Mouse (Mus musculus) embryo, embryonic 11 days (tissue): ENCODE data around the gene Calml3.
"Not testable (repeated sequence)": the region's sequence is repeated elsewhere in the genome, so short reads cannot be mapped to it uniquely, and the experiment has no call there.

ENCODE experiments used
- DNase-seq: peaks from one replicate; pipeline ENCODE4 v3.0.0-alpha.2; 2015

The Calml3 gene

GRCm38 (mm10) chr13:3804186-3804585 lies at the start of gene Calml3:
Gene Calml3 (minus strand): TSS chr13:3804316.
- no peak for DNase-seq

- no peak for DNase-seq
These were observed 46.2 kb upstream of the Calml3 start for GRCm38 (mm10) chr13:3850330-3850729.

GRCm38 (mm10) chr13:3840662-3841061 lies 36.5 kb upstream of the Calml3 start:
- not testable (repeated sequence) for DNase-seq

DNA sequence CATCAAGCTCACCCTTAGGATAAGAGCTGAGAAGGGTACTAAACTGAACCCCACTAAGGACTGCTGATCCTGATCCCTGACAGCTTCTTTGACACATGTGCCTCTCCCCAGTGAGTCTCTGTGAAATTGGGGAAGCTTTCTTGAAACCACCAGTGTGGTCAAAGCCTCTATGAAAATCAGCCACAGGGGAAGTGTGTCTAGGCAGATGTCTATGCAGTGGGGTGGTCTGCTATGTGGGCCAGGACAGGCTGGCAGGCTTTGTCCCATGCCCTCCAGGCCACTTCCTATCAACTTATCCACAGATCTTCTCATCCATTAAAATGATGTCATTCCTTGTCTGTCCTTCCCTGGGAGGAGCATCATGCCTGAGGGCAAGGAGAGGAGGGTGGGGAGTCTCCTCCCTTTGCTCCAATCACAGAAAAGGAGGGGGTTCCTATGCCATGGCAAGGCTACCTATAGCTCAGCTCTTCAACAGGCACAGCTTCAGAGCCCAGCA lies 33.2 kb upstream of the Calml3 start, which contains the start of gene Calm4:
Calm4 (plus strand) TSS at position 446 of the 496 bp plus-strand sequence.
- DNase-seq: not testable (repeated sequence)

DNA sequence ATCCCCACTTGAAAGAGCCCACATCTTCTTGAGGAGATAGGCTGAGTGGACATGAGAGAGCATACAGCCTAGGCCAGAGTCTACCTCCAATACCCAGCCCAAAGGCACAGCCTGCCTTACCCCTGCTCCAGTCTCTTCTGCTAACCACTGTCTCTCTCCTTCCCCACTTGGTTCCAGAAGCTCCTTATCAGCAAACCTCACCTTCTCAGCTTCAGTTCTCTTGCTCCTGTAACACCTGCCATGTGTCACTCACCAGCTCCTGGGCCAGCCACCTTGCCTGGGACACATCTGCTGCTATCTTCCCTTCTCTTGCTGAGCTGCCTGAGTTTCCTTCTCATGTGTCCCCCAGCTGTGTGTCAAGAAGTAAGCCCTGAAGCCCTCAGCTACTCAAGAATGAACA lies 29.5 kb upstream of the Calml3 start:
- not testable (repeated sequence) for DNase-seq

- no peak for DNase-seq
These were observed 28.3 kb upstream of the Calml3 start for GRCm38 (mm10) chr13:3832450-3832849.

DNA sequence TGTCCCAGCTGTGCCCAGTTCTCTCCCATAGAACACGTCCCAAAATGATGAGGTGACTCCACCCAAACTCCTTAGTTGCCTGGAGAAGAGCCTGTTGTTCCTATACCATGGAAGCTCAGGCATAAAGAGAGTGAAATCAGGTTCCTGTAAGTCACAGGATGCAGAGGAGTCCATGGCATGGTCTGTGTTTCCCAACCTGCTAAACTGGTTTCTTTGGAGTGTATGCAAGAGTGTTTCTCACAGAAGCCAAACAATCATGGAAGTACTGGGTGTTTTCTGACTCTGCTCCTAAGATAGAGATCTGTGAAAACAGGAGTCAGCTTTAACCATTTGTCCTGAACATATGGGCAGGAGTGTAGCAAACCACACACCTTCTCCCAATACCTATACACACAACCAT lies 27.9 kb upstream of the Calml3 start:
- no peak for DNase-seq

GRCm38 (mm10) chr13:3831546-3831945 lies 27.4 kb upstream of the Calml3 start:
- DNase-seq: no peak

GRCm38 (mm10) chr13:3825726-3826125 lies 21.6 kb upstream of the Calml3 start:
- no peak for DNase-seq

DNA sequence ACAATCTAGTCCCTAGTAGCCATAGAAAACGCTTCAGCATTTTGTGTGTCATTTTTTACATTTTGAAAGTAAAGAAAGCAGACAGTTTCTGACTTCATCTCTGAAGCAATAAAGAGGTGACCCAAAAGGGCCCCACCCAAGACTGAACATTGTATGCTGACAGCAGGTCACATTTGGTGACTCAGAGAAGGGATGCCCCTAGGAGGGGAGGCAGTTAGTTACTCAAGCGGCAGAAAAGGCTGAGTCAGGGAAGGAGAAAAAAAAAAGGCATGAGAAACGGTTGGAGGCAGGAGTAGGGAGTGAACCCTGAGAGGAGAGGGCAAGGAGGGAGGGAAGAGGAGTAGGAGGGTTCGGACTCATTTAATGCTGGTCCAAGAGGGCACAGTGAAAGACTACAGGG lies 18.0 kb upstream of the Calml3 start:
- DNase-seq: no peak

DNA sequence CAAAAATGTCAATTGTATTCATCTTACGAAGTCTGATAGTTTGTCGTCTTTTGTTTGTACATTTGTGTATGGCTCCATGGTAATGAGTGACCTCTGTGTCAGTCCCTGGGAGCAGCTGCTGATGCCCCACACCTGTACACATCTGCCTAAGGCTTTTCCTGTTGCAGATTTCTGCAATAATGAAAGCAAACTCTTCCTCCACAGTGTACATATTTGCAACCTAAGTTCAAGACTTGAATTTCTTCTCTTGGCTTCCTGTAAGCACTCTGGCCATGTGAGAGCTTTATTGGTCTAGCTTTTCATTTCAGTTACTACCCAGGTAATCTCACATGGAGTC lies 14.6 kb upstream of the Calml3 start:
- no peak for DNase-seq

- DNase-seq: no peak
These were observed 14.1 kb upstream of the Calml3 start for GRCm38 (mm10) chr13:3818012-3818739.

GRCm38 (mm10) chr13:3807131-3807827 lies 3.2 kb upstream of the Calml3 start:
- DNase-seq: no peak

GRCm38 (mm10) chr13:3805638-3806037 lies 1.5 kb upstream of the Calml3 start:
- DNase-seq: no peak

- no peak for DNase-seq
These were observed 1.0 kb upstream of the Calml3 start for GRCm38 (mm10) chr13:3805132-3805531.

GRCm38 (mm10) chr13:3799386-3799785 lies 4.7 kb downstream of the Calml3 start:
- peak; percentile 23 for DNase-seq

DNA sequence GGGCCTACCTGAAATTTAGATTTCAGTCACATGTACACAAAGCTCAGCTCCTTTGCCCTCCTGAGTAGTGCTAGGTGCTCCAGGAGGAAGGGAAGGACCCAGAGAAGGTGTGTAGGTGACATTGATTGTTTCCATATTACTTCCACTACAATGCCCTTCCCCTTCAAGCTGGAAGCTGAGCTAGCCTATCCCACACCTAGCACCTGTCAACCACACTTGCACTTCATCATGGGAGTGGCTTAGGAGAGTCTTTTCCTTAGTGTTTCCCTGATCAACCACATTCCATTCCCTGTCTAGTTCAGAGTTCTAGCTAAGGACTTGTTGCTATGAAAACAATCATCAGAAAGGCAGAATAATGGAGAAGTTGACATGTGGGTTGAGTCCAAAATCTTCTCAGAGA lies 5.4 kb downstream of the Calml3 start:
- DNase-seq: no peak

- DNase-seq: no peak
These were observed 7.5 kb downstream of the Calml3 start for GRCm38 (mm10) chr13:3796649-3797048.

DNA sequence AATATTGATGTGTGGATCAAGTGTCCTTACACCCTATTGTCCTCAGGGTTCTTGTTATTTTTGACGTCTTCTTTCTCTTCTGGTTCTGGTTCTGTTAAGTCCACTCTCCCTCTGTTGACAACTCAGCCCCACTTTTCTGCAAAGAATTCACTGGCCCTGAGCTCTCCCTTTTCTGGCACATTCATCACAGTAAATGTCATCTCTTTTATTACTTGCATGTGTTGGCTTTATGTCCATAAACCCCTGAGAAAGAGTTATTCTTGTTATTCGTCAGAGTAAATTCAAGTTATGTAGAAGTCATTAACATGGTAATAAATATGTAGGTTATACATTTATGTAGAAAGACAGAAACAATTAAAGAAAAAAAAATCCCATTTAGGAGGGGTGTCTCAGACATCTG lies 14.6 kb downstream of the Calml3 start:
- no peak for DNase-seq

GRCm38 (mm10) chr13:3788588-3788987 lies 15.5 kb downstream of the Calml3 start:
- no peak for DNase-seq

DNA sequence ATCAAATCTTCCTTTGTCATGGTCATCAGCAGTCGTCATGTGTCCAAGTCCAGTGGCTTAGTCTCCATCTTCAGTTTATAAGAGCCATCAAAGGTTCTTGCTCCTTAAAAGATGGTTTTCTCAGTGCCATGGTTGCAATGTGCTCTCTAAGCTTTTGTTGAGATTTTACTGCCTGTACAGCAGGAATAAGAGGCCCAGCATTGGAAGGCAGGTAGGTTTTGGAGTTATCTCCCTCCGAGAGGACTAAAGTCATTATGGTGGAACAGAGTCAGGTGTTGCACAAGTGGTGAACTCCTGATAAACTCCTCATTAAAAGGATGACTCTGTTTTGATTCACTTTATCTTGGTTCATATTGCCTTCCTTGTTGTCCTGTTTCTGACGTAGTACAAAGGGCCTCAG lies 16.5 kb downstream of the Calml3 start:
- no peak for DNase-seq

DNA sequence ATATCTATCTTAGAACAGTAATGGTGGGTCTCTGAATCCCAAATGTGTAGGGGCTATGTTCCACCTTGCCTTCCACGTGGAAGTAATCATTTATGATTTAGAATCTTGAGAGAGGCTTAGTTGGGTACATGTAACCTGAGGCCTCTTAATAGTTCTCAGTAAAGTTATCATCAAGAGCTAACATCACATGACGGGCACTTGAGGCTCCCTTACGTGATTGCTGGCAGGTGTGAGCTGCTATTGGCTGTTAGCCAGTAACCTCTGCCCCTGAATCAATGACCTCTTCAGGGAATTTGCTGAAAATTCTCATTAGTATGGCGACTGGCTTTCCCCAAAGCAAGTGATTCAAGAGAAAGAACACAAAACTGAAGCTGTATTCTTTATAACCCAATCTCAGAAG lies 17.0 kb downstream of the Calml3 start:
- no peak for DNase-seq

DNA sequence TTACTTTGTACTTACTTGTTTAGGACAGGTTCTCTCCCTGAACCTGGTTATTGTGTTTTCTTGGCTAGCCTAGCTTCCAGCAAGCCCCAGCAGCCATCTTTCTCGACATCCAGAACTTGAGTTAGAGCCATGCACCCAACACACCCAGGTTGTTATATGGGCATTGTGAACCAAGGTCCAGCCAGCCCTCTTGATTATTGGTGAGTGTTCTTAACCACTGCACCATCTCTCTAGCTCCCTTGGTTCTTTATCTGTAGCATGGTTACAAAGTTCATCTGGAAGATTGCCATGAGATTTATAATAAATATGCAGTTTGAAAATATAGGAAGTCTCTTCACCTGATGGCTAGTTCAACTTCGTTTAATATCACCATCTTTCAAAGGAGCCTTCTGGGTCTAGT lies 20.5 kb downstream of the Calml3 start:
- DNase-seq: no peak

- DNase-seq: no peak
These were observed 21.6 kb downstream of the Calml3 start for GRCm38 (mm10) chr13:3782499-3782898.
